Mouse (Mus musculus): Measurements from ENCODE around the gene Tead3. TPM values are rescaled to one million over a fixed set of nuclear protein-coding genes. Genes with fewer than 3 reads are reported as not detected.
A peak's percentile ranks its signal among the peaks of the same experiment; 100 is the strongest.

Gene Tead3
- total and polyA plus RNA-seq, 3 experiments = 0.42 TPM; not detected in 2

GRCm38 (mm10) chr17:28351353-28351890, 805 bp upstream of the Tead3 start:
- Histone ChIP-seq H3K4me3 (replicated peaks in 1 of 3; ENCODE audit: low read depth in 2 of 3, low read length in 2 of 3, poor library complexity in 1 of 3) (peak overlapping the region; percentile 49 to 62 (median 56)), H3K9me3 (replicated peaks; ENCODE audit: low read length) (peaks cover 6% of the 10 kb centered on the region), H3K27ac (ENCODE audit: insufficient read depth, low read depth) (no peak overlapping the region), H3K9ac (ENCODE audit: insufficient read depth, low read depth) (peak overlapping the region; percentile 26; the same call in 1 of the 2 replicates), H3K79me2 (replicated peaks; ENCODE audit: control insufficient read depth, extremely low read depth, insufficient read depth, poor library complexity, severe bottlenecking) (no peaks in the 10 kb centered on the region), H3K4me1 (ENCODE audit: control insufficient read depth in 1 of 2, insufficient read depth in 2 of 2) (peaks cover 6 to 11% of the 10 kb centered on the region in 2 experiments; a peak in 3 of 4 replicates), H3K4me2 (ENCODE audit: insufficient read depth, low read depth, poor library complexity, severe bottlenecking) (peak overlapping the region; percentile 97), H3K27me3 (replicated peaks) (peaks cover 80% of the 10 kb centered on the region), H3K36me3 (replicated peaks in 1 of 2; ENCODE audit: control insufficient read depth in 1 of 2, insufficient read depth in 1 of 2, low read length in 1 of 2) (no peaks in the 10 kb centered on the region)
- TF ChIP-seq MEF2A (IDR thresholded peaks at IDR 0.05; ENCODE audit: borderline replicate concordance, low read depth, low read length) = no peak
- no peak for TF ChIP-seq IRF4 (IDR thresholded peaks at IDR 0.05; ENCODE audit: low read depth, low read length)
- no peak for DNase-seq (ENCODE audit: extremely low read depth)
- in situ Hi-C loops (cut with MboI; ENCODE audit: low pct_ligation_motif_present, low pct_unique_long_range_greater_than_20kb, low sequenced_read_pairs) = no loop called here
- dilution Hi-C loops (cut with MboI; ENCODE audit: extremely low pct_ligation_motif_present, extremely low pct_unique_long_range_greater_than_20kb, low sequenced_read_pairs) = no loop called here

GRCm38 (mm10) chr17:28349901-28350465, 634 bp downstream of the Tead3 start:
- in situ Hi-C loops (cut with MboI; ENCODE audit: low pct_ligation_motif_present, low pct_unique_long_range_greater_than_20kb, low sequenced_read_pairs) = no loop called here
- Histone ChIP-seq H3K9ac (ENCODE audit: insufficient read depth, low read depth) (peak overlapping the region; percentile 36), H3K4me1 (ENCODE audit: control insufficient read depth in 1 of 2, insufficient read depth in 2 of 2) (peaks cover 10 to 11% of the 10 kb centered on the region in 2 experiments; a peak in 3 of 4 replicates), H3K36me3 (replicated peaks in 1 of 2; ENCODE audit: control insufficient read depth in 1 of 2, insufficient read depth in 1 of 2, low read length in 1 of 2) (no peaks in the 10 kb centered on the region), H3K27me3 (replicated peaks) (peaks cover 79% of the 10 kb centered on the region), H3K27ac (ENCODE audit: insufficient read depth, low read depth) (no peak overlapping the region), H3K9me3 (replicated peaks; ENCODE audit: low read length) (peaks cover 6% of the 10 kb centered on the region), H3K4me2 (ENCODE audit: insufficient read depth, low read depth, poor library complexity, severe bottlenecking) (peak overlapping the region; percentile 97), H3K79me2 (replicated peaks; ENCODE audit: control insufficient read depth, extremely low read depth, insufficient read depth, poor library complexity, severe bottlenecking) (no peaks in the 10 kb centered on the region), H3K4me3 (replicated peaks in 1 of 3; ENCODE audit: low read depth in 2 of 3, low read length in 2 of 3, poor library complexity in 1 of 3) (peak overlapping the region in 1 of 3 experiments; percentile 53)
- TF ChIP-seq SIN3A (IDR thresholded peaks at IDR 0.05; ENCODE audit: low read length) (no peak), MEF2A (IDR thresholded peaks at IDR 0.05; ENCODE audit: borderline replicate concordance, low read depth, low read length) (no peak), CHD2 (IDR thresholded peaks at IDR 0.05; ENCODE audit: low read length) (no peak), ZC3H11A (IDR thresholded peaks at IDR 0.05; ENCODE audit: low read depth, low read length) (no peak), POLR2AphosphoS2 (IDR thresholded peaks at IDR 0.05; ENCODE audit: low read depth, low read length) (no peak), BHLHE40 (IDR thresholded peaks at IDR 0.05; ENCODE audit: low read depth, low read length) (no peak), MAZ (IDR thresholded peaks at IDR 0.05; ENCODE audit: low read depth, low read length) (no peak), ELF1 (IDR thresholded peaks at IDR 0.05; ENCODE audit: low read depth, low read length) (no peak), RAD21 (IDR thresholded peaks at IDR 0.05; ENCODE audit: low read depth, low read length) (no peak), SMC3 (IDR thresholded peaks at IDR 0.05; ENCODE audit: low read depth, low read length) (no peak), POLR2A (IDR thresholded peaks at IDR 0.05; ENCODE audit: low read depth, low read length) (no peak), HCFC1 (IDR thresholded peaks at IDR 0.05; ENCODE audit: low read depth, low read length) (no peak), ZNF384 (IDR thresholded peaks at IDR 0.05; ENCODE audit: low read depth, low read length) (no peak), JUN (IDR thresholded peaks at IDR 0.05; ENCODE audit: insufficient read depth, low read depth, low read length) (no peak)
- dilution Hi-C loops (cut with MboI; ENCODE audit: extremely low pct_ligation_motif_present, extremely low pct_unique_long_range_greater_than_20kb, low sequenced_read_pairs) = no loop called here
- no peak for DNase-seq (ENCODE audit: extremely low read depth)
